Mouse (Mus musculus): ENCODE results near the gene Tgfb3. TPM values are rescaled to one million over a fixed set of nuclear protein-coding genes. Genes with fewer than 3 reads are reported as not detected.

Tgfb3 gene
- total RNA-seq, 2 experiments from 2014 or later = 8.0 to 11.1 TPM

- DNase-seq (ENCODE audit: low spot score in 2 of 2) = no peak
Observed at GRCm38 (mm10) chr12:86036368-86037166, 42.3 kb downstream of the Tgfb3 start.

DNA sequence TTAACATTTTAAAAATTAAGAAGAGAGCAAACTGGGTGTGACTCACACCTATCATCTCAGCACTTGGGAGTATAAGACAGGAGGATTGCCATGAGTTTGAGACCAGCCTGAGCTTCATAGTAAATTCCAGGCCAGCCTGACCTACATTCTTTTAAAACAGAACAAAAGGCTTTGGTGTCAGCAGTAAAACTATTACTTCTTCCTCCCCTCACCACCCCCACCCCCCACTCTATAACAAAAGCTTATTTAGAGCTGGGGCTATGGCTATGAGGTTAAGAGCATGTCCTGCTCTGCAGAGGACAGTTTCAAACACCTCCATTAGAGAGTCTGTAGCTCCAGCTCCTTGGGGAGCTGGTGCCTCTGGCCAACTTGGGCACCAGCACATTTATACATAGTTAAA lies 43.3 kb downstream of the Tgfb3 start:
- DNase-seq (ENCODE audit: low spot score in 2 of 2) = no peak

GRCm38 (mm10) chr12:86030932-86031331 lies 47.9 kb downstream of the Tgfb3 start:
- no peak for DNase-seq (ENCODE audit: low spot score in 2 of 2)

DNA sequence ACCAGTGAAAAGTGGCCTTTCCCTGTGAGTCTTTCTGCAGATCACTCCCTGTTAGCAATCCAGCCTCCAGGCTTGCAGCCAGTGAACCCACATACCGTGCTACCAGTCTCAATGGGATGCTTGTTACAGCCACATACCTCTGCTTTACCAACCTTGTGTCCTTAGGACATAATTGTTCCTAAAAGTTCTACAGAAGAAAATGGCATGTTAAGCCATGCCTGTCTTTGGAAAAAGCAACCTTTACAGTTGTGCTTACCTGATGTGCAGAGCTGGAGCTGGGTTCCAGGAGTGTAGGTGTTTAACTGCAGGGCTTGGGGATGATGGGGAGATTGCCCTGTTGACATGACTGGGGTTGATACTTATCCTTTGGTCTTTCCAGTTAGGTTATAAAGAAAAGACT lies 51.1 kb downstream of the Tgfb3 start:
- no peak for DNase-seq (ENCODE audit: low spot score in 2 of 2)

DNA sequence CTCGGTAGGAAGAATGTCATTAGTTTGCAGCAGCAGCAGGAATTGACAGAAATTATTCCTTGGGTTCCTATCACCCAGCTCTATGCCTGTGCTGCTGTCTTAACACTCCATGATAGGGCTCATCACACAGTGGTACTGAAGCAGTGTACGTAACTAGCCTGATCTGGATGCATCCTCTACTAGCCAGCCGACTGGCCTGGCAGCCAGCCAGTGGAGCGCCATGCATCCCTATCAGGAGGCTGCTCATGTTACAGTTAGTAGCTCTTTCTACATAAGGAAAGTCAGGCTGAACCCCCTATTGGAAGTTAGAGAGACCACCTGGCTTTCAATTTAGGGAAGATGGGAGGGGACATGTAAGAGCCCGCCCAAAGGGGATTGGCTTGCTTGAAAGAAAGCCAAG lies 51.8 kb downstream of the Tgfb3 start:
- DNase-seq (ENCODE audit: low spot score in 2 of 2) = peak in 1 of 2 experiments; percentile 23

DNA sequence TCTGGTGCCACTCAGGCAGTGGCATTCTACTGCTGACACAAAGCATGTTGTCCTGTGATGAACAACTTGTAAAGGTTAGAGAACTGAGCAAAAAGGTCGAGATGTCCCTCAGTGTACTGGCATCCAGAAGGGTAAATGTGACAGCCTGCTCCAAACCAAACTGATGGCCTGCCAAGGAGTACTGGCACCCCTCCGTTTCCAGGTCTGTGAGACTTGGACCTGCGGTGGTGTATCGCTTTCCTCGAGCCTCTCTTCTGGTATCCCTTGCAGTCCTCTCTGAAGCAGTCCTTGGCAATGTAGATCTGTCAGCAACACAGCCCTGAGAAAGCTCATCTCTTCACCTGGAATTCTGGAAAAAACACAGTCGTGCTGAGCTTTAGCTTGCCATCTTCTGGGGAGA lies 53.4 kb downstream of the Tgfb3 start:
- no peak for DNase-seq (ENCODE audit: low spot score in 2 of 2)

- DNase-seq (ENCODE audit: low spot score in 2 of 2) = peak; percentile 46 to 55
Observed at GRCm38 (mm10) chr12:86024426-86024825, 54.4 kb downstream of the Tgfb3 start.

DNA sequence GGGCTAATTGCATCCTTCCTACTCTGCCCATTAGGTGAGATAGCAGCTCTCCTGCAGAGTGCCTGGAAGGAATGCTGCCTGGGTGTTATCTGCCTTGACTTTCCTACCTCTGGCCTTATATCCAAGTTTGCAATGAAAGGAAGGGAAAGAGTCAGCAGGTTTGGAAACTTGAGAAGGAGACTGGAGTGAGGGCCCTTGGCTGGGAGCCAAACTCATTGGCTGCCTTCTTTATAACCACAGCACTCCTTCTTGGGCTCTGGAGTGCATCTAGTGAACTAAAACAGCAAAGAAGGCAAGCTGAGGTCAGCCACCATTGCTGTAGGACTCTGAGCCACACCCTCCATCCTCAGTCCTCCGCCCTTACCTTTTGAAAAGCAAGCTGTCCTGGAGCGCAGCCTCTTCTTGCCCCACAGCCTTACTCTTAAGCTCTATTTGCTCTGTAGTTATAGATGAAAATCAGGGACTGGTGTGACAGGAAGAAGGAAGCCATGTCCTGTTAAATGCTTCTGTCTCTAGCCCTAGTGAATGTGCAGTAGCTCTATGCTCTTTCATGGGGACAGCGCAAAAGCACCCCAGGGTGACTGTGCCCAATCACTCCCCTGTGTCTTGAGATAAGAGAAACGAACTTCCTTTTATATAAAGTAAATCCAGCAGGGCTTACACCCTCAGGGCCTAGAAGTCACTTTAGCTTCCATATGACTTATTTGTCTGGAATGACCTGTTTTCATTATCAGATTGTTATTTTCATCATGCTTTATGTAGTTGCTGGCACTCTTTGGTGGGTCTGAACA lies 55.6 kb downstream of the Tgfb3 start:
- DNase-seq (ENCODE audit: low spot score in 2 of 2) = no peak

DNA sequence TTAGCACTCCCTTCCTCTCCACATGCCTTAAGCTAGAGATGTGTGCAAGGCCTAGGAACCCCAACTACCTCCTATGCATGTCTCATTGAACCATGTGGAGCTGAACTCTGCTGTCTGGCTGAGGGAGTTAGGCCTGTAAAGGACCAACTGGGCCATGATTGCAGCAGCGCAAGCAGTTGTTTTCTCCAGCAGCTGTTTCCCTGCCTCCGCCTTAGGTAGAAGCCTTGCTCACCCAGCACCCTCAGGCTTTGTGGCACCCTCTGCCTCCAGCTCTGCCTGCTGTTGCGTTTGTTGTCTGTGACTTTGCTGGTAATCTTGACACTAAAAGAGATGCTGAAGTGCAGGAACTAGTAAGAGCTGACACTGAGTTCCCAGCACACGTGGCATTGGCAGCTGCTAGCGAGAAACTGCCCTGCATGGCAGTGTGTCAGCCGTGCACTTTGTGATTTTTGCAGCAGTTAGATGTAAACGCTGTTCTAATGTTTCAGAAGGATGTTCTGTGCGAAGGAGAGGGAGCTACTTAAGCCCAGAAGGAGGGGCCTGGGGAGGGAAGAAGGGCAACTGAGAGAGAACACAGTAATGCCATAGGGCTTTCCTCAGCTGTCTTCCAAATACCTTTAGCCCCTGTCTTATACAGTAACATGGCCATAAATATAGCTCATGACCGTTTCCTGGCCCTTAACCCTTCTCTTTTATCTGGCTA lies 56.4 kb downstream of the Tgfb3 start:
- DNase-seq (ENCODE audit: low spot score in 2 of 2) = no peak

DNA sequence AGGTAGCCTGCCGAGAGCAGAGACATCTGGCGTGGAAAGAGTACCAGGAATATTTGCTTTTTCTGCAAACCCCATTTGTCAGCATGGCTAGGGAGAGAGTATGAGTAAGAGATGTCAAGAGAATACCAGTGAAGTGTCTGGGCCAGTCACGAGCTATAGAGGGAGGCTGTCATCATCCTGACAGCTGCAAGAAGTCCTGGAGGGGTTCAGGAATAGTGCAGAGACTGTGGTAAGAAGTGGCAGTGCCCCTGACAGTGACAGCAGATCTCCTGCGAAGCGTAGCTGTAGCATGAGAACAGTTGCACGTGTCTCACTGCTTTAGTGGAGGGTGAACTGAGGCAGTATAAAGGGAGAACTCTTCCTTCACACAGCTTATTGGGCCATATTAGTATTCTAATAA lies 57.3 kb downstream of the Tgfb3 start:
- DNase-seq (ENCODE audit: low spot score in 2 of 2) = no peak

DNA sequence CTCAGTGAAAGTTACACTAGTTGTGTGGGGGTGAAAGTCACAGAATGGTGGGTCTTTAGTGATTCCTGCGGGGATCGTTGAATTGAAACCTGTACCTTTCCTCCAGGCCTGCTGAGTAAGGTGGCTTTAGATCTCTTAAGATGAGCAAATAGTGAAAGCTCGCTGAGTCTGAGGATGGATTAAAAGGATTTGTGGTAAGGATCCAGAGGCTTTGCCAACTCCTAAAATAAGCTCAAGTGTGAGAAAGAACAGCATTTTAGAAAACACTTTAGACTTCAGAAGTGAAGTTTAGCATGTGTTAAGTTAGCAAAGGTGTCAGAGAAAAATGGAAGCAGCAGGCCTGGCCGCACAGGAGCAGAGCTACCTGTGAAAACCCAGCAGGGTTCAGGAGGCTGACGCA lies 61.5 kb downstream of the Tgfb3 start:
- no peak for DNase-seq (ENCODE audit: low spot score in 2 of 2)

DNA sequence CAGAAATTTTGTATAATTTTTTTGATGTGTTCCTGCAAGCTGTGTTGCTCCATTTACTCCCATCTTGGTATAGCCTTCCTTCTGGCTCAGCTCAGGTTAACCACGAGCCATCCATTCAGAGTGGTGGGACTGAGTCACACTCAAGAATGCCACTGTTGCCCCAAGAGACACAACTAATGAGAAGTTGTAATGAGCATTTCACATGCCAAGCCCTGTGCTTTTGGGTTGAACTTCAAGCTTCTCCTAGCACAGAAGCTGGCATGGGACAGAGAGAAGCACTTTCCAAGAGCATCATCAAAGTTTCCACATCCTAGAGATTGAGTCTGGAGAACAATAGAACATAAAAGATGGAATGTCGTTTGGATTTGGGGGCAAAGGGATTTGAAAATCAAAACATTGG lies 63.7 kb downstream of the Tgfb3 start:
- no peak for DNase-seq (ENCODE audit: low spot score in 2 of 2)

GRCm38 (mm10) chr12:86014621-86015020 lies 64.2 kb downstream of the Tgfb3 start:
- no peak for DNase-seq (ENCODE audit: low spot score in 2 of 2)

- no peak for DNase-seq (ENCODE audit: low spot score in 2 of 2)
Observed at GRCm38 (mm10) chr12:86014174-86014573, 64.7 kb downstream of the Tgfb3 start.

DNA sequence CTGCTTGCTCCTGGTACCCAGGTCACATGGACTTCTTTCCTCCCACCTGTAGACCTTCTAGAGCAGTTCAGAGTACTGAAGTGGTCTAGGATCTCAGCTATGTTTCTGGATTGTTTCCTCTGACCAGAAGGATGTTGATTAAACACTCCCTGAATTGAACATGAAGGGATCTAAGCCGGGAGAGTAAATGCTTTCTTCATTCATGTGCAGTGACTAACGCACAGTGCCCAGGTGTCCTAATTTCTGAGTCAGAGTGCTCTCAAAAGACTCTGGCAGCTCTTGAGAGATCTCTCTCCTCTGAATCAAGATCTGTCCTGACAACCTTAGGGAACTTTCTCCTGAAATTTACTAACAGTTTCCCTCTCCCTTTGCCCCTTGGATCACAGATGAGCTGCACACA lies 66.6 kb downstream of the Tgfb3 start:
- DNase-seq (ENCODE audit: low spot score in 2 of 2) = no peak

- DNase-seq (ENCODE audit: low spot score in 2 of 2) = no peak
Observed at GRCm38 (mm10) chr12:86010656-86011055, 68.2 kb downstream of the Tgfb3 start.

- no peak for DNase-seq (ENCODE audit: low spot score in 2 of 2)
Observed at GRCm38 (mm10) chr12:86007377-86007776, 71.5 kb downstream of the Tgfb3 start.

Other genes with a start within 250 kb of the Tgfb3 start
- gene Ift43, start 3.5 kb upstream of the Tgfb3 start, total RNA-seq (2021) = 10 to 100 TPM; 14.2 to 14.3 TPM
- 10 to 100 TPM; 37.0 to 37.2 TPM for gene Gpatch2l, start 162.8 kb upstream of the Tgfb3 start, total RNA-seq (2021)